Mouse (Mus musculus) kidney, postnatal 25 days (tissue): ENCODE measurements around the gene Selenos.
"Not testable (repeated sequence)": the region's sequence is repeated elsewhere in the genome, so short reads cannot be mapped to it uniquely, and the experiment has no call there.

ENCODE experiments used
- DNase-seq, 2 experiments: peaks; one replicate each; pipeline ENCODE4 v3.0.0; 2021; ENCODE audit warnings: mixed read lengths in 2 of 2

The Selenos gene

GRCm38 (mm10) chr7:66079364-66080230, at the start of gene Selenos:
Gene Selenos, plus strand, starts transcription at chr7:66079649.
- peak; percentile 97 to 98 for DNase-seq

DNA sequence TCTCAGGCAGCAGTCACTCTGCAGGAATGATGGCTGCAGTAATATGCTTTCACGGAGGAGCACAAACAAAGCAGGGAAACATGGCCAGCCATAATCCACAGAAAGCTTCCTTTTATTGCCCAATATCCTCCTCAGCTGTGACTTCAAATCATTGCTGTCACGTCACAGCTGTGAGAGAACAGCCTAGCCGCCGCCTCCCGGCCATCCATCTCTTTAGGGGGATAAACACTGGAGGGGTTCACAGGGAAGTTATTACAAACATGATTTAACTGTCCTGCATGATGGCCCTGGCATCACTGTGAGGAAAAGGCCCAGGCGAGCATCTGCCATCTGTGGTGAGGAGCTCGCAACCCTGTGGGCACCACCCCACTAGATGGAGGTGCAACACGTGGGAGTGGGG, 42.6 kb upstream of the Selenos start:
- DNase-seq = no peak

GRCm38 (mm10) chr7:66038261-66038660, 41.2 kb upstream of the Selenos start:
- DNase-seq = peak in 1 of 2 experiments; percentile 9

DNA sequence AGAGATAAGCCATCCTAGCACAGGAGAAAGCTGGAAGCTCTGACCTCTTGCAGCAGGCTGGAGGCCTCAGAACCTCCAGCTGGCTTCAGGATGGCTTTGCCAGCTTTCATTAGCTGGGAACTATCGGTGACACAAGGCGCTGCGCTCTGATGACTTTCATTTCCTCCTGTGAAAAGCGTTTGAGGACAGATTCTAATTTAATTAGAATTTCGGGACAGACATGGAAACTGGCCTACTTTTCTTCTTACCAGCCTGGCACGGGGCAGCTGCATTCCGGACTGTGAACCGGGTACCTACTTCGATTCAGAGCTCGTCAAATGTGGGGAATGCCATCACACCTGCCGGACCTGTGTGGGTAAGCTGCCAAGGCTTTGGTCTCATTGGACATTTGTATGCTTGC, 40.7 kb upstream of the Selenos start:
- no peak for DNase-seq

DNA sequence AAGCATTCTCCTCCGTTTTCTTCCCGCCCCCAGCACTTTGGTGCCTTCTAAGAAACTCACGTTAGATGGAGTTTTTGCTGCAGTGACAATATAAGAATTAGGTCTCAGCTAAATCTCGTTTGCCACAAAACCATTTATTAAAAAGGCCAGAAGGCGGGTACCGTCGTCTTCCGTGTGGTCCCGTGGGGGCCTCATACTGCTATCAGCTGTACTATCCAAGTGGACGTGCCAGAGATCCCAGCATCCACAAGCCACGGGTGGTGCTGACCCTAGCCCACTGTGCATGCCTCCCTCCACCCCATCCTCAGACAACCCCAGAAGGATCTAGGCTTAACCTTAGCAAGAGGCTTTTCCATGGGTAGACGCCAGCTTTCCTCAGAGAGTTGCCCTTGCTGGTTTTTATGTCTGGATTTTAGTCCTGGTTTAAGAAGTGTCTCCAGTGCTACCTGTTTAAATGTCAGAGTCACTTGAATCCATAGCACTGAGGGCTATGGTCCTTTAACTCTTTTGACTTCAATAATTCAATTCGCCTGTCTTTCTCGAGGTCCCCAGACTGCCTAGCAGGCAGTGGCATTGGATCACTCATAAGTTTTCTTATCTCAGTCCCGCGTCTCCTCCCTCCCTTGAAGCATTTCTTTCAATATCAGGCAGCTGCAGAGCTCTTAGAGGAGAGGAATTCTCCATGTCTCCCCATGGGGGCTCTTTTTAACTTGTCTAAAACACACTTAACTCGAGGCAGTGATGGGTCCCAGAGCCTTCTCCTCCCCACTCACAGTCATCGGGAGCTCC, 39.2 kb upstream of the Selenos start:
- no peak for DNase-seq

DNA sequence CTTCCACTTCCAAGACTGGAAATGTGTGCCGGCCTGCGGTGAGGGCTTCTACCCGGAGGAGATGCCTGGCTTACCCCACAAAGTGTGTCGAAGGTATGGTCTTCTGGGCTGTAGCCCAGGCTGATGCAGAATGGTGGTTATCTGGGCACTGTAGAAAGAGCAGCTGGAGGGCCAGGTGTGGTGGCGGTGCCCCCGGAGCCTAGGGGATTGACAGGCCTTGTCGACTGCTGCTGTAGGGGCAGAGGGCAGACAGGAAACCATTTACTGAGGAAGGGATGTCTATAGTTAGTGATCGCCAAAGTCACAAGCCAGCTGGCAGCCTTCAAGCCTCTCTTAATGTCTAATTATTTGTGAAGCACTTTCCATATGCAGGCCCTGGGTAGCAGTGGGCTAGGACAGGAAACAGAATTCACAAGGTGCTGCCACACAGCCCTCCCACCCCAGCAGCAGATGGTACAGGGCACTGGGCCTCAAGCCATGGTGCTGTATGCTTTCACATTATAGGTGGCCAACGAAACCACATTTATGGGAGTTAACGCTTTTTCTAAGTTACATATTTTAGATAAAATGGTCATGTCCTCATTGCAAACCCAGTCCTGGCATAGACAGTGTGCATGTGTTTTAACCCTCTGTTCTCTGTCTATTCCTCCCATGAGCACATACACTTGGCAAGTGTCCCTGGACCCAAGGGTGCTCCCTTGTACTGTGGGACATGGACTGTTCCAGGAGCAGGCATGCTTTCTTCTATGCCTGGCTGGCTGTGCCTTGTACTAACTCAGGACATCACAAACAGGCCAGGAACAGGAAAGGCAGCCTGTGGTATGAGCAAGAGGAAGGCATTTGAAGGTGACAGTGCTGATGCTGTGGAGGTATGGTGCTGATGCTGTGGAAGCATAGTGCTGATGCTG, 35.6 kb upstream of the Selenos start, which contains the start of gene Gm45213:
Gene Gm45213, plus strand, starts transcription at position 51 of the 908 bp plus-strand sequence.
- no peak for DNase-seq

DNA sequence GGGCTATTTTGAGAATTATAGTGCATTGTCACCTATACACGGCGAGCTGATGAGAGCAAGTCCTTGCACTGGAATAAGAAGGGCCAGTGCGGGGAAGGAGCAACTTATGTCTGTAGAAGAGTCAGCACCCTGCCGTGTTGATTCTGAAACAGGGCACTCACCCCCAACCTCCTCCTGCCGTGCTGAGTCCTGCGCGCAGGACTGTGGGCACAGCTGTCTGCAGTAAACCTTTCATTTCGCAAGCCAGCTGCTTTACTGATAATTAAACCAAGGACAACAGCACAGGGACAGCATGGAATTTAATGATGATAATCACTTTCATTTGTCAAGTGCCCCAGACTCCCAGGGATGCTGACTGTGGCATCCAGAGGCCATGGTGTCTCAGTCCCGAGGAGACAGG, 34.8 kb upstream of the Selenos start:
- DNase-seq = no peak

DNA sequence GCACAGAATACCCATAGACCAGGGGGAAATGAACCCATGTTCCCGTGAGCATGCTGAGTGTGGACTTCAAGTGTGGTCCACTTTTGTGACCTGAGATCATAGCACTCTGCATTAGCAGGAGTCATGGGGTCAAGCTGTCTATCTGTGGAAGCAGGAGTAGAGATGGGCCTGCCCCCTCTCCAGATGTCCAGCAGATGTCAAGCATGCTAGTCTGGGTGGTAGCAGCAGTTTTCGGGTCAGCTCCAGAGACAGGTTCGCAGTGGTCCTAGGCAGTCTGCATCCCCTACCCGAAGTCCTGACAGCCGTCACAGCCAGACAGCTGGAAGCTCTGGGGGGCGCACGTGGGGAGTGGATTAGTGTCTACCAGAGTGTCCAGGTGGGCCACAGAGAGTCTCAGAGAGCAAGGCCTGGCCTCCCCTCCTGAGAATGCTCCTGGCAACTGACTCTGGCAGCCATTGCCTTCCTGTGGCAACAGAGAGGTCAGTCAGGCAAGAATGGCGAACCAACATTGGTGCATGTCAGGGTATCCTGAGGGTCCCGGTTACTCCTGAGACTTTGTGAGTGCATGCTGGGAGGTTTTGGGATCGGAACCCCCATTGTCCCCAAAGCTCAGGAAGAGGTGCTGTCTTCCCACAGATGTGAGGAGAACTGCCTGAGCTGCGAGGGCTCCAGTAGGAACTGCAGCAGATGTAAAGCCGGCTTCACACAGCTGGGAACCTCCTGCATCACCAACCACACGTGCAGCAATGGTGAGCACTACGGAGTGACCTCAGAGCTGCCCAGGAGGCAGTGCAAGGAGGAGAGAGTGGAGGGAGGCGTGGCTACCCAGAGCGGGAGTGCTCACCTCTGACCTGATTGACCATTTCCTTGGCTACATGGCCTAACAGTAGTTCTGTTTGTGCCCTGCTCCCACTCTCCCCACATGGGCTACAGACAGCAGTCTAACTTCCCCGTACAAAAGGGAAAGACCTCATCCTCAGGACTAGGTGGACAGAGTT, 32.2 kb upstream of the Selenos start:
- peak in 1 of 2 experiments; percentile 48 for DNase-seq

DNA sequence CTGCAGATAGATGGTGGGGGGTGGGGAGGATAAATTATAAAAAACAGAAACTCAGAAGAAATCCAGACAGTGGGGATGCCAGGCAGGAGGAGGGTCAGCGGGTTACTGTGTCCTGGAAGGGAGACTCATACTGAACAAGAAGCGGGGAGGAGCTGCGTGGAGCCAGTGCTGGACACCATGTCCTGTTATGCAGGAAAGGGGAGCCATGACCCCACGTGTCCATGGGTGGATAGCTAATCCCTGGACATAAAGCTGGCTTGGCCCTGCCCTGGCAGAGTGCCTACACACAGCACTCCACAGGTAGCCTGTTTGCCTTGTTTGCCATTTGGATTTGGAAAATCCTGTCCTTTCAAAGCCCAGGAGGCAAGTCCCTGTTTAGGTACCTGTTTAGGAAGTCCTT, 31.5 kb upstream of the Selenos start:
- no peak for DNase-seq

DNA sequence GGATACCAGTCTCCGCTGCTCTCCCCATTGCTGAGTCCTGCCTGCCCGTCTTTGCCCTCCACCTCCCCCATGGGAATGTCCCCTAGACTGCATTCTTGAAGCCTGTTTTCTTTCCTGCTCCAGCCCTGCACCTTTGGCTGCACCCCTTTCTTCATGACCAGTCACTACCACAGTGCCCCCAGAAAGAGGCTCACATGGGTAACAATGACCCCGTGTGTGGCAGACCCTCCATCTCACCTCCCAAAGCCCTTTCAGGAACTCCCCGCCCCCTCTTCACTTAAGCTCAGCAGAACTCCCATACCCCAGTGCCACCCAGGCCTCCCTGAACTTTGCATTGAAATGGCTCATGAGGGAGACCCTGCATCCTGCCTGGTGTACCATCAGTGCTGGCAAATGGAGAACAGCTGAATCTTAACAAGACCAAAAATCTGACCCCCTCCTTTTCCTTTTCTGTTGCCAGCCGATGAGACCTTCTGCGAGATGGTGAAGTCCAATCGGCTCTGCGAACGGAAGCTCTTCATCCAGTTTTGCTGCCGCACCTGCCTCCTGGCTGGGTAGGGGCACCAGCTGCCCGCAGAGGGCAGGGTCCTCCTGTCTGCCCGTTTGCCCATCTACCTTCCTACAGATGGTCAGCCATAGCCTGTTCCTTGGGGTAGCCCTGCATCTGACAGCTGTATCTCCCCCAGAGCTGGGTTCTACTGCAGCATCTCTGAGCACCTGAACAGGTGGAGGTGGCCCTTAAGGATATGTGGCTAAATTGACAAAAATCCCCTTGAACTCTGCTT, 30.8 kb upstream of the Selenos start:
- DNase-seq = no peak

DNA sequence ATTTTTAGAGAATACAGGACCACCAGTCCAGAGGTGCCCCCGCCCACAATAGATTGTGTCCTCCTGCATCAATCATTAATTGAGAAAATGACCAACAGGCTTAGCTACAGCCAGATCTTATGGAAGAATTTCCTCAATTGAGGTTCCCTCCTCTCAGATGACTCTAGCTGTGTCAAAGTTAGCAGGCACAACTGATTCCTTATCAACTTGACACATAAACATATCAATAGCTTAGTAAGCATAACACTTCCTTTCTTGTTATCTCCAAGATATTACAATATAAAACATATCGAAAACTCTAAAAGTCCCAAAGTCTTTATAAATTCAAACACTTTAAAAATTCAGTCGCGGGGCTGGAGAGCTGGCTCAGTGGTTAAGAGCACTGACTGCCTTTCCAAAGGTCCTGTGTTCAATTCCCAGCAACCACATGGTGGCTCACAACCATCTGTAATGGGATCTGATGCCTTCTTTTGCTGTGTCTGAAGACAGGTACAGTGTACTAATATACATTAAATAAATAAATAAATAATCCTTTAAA, 25.4 kb upstream of the Selenos start:
- DNase-seq = no peak

DNA sequence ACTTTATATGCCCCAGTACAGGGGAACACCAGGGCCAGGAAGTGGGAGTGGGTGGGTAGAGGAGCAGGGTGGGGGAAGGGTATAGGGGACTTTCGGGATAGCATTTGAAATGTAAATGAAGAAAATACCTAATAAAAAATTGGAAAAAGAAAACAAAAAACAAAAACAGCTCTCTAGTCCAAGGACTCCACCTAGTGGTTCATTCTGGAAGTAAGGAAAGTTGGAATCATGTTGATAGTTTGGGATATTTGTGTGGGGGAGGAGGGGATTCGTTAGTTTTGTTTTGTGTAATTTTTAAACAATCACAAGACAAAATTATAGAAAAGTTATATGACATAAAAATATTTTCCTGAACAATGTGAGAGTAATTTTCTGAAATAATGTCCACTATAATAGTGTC, 24.1 kb upstream of the Selenos start:
- not testable (repeated sequence) for DNase-seq

DNA sequence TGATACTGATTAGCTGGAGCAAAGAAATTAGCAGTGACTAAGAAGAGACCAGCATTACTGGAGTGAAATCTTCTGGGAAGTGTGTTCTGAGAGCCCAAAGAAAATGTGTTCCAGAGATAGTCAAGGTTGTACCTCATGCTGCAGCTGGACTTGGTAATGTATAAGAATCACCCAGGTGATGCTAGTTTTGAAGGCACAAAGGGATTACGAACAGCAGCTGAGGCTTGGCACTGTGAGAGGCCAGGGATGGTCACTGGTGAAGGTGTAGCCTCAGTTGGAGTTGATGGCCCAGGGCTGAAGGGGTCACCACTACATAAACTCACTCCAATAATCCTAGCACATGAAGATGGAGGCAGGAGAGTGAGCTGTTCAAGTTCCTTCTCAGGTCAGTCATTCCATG, 20.7 kb upstream of the Selenos start, which contains the start of gene Snrpa1:
Gene Snrpa1, plus strand, starts transcription at position 301 of the 400 bp plus-strand sequence.
- no peak for DNase-seq

- DNase-seq = peak; percentile 91 to 94
Observed at GRCm38 (mm10) chr7:66060066-66060956, 19.1 kb upstream of the Selenos start.

GRCm38 (mm10) chr7:66061057-66061456, 18.4 kb upstream of the Selenos start:
- no peak for DNase-seq

DNA sequence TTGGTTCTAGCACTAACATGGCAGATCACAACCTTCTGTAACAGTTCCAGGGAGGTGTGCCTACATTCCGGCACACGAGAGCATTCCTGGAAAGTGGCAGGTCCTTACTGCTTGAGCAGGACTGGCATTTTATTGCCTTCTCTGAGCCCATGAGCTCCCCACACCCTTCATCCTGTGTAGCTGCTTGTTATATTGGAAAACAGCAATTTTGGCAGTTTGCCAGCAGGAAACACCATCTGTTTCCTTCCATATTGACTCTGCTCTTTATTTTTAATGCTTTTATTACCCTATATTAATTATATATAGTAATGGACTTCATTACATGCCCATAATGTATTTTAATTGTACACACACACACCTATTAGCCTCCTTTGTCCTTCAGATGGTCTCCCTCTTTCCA, 3.0 kb upstream of the Selenos start:
- DNase-seq = peak in 1 of 2 experiments; percentile 22

GRCm38 (mm10) chr7:66080231-66080613, 773 bp downstream of the Selenos start:
- no peak for DNase-seq

DNA sequence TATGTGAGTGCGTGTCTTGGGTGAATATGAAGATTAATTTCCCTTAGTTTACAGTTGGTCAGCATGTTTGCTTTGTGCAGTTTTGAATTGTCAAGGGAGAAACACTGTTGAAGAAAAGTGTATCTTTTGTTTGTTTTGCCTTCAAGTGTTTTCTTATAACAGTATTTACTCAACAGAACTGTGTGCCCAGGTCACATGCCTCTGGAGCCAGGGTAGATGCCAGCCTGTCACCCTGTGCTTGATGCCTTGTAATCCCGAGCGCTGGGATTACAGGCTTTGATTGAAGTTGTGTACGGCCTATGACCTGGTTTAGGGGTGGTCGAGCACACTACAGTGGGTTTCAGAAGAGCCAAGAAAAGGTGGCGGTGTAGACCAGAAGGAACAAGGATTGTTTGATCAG, 4.3 kb downstream of the Selenos start:
- no peak for DNase-seq

DNA sequence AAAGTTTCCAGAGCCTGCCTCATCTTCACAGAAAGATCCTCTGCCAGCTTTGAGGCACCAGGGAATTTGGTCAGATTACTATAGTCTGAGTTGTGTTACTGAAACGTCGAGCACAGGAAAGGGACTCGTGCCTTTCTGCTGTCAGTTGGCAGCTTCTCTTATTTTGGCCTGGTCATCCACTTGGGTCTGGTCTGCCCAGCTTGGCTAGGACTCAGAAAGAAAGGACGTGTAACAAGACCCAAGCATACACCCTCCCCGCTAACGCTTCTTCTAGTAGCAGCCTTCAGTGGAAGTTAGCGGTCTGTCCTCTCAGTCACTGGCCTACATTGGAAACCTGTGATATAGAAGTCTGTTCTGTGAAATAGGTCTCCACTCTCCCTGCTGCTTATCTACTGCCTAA, 5.1 kb downstream of the Selenos start:
- DNase-seq = no peak
